Mouse (Mus musculus) lung, postnatal 14 days (tissue): ENCODE results near the gene Nf1.

Source experiments
- DNase-seq: peaks from one replicate; pipeline ENCODE4 v3.0.0; 2021

The Nf1 gene

GRCm38 (mm10) chr11:79483392-79483791 lies 143.9 kb downstream of the Nf1 start:
- no peak for DNase-seq

- no peak for DNase-seq
Observed at GRCm38 (mm10) chr11:79483876-79484528, 144.5 kb downstream of the Nf1 start.

- no peak for DNase-seq
Observed at GRCm38 (mm10) chr11:79484721-79485120, 145.2 kb downstream of the Nf1 start.

GRCm38 (mm10) chr11:79494976-79495800 lies 155.7 kb downstream of the Nf1 start:
- DNase-seq, result no peak

- no peak for DNase-seq
Observed at GRCm38 (mm10) chr11:79502917-79503316, 163.4 kb downstream of the Nf1 start.

GRCm38 (mm10) chr11:79503845-79504244 lies 164.4 kb downstream of the Nf1 start, which contains the start of gene Omg:
Gene Omg (minus strand): TSS chr11:79504084.
- no peak for DNase-seq

GRCm38 (mm10) chr11:79504506-79504905 lies 165.0 kb downstream of the Nf1 start:
- DNase-seq, result no peak

GRCm38 (mm10) chr11:79511970-79512369 lies 172.5 kb downstream of the Nf1 start:
- DNase-seq, result no peak

- no peak for DNase-seq
Observed at GRCm38 (mm10) chr11:79515331-79515730, 175.8 kb downstream of the Nf1 start.

- DNase-seq, result no peak
Observed at GRCm38 (mm10) chr11:79515798-79516197, 176.3 kb downstream of the Nf1 start.

GRCm38 (mm10) chr11:79519299-79519698 lies 179.8 kb downstream of the Nf1 start:
- no peak for DNase-seq

GRCm38 (mm10) chr11:79519878-79520291 lies 180.4 kb downstream of the Nf1 start:
- DNase-seq, result no peak

- DNase-seq, result no peak
Observed at GRCm38 (mm10) chr11:79520772-79521171, 181.3 kb downstream of the Nf1 start.

- DNase-seq, result no peak
Observed at GRCm38 (mm10) chr11:79521930-79522329, 182.4 kb downstream of the Nf1 start.

- DNase-seq, result no peak
Observed at GRCm38 (mm10) chr11:79522944-79523343, 183.5 kb downstream of the Nf1 start.

GRCm38 (mm10) chr11:79523560-79524309 lies 184.2 kb downstream of the Nf1 start, which contains the start of gene Evi2b:
Gene Evi2b (minus strand): TSS chr11:79523762.
- no peak for DNase-seq

GRCm38 (mm10) chr11:79524310-79524575 lies 184.8 kb downstream of the Nf1 start:
- DNase-seq, result no peak

GRCm38 (mm10) chr11:79526549-79526948 lies 187.1 kb downstream of the Nf1 start:
- DNase-seq, result no peak

GRCm38 (mm10) chr11:79527015-79527738 lies 187.7 kb downstream of the Nf1 start:
- no peak for DNase-seq

GRCm38 (mm10) chr11:79527739-79528384 lies 188.4 kb downstream of the Nf1 start:
- DNase-seq, result no peak

- no peak for DNase-seq
Observed at GRCm38 (mm10) chr11:79528601-79529000, 189.1 kb downstream of the Nf1 start.

- DNase-seq, result no peak
Observed at GRCm38 (mm10) chr11:79529226-79529625, 189.7 kb downstream of the Nf1 start.
